Mouse (Mus musculus) ZHBTc4 (cell line): ENCODE measurements around the gene Aqp5.
A peak's percentile ranks its signal among the peaks of the same experiment; 100 is the strongest.

Experiments
- DNase-seq: peaks from one replicate; pipeline ENCODE4 v3.0.0-alpha.2; 2011; ENCODE audit warnings: low read depth, low spot score

The Aqp5 gene

DNA sequence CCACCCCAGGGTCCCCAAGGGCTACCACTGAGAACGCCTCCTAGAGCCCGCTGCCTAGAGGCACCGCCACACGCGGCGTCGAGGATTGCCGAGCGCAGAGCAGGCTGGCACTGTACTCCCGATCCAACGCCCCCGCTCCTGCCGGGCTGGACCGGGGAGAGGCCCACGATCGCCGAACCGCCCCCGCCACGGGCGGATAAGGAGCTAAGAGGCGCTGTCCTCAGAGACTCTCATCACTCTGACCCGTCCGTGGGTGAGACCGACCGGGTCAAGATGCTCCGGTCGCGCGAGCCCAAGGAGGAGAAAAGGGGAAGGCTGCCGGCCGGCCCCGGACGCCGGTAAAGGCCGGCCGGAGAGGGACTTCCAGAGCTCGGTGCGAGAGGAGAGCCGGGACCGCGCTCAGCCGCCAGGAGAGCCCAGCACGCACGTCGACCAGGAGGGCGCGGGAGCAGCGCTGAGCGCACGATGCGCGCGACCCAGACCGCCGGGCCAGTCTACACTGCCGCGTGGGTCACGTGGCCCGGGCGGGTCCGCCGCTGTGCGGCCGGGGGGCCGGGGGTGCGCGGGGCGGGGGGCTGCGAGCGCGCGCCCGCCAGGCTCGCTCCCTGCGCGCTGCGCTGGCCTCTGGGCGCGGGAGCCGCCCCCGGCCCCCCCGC lies at the start of gene Aqp5:
Aqp5 (plus strand) TSS at position 354 of the 656 bp plus-strand sequence.
- peak; percentile 66 for DNase-seq

DNA sequence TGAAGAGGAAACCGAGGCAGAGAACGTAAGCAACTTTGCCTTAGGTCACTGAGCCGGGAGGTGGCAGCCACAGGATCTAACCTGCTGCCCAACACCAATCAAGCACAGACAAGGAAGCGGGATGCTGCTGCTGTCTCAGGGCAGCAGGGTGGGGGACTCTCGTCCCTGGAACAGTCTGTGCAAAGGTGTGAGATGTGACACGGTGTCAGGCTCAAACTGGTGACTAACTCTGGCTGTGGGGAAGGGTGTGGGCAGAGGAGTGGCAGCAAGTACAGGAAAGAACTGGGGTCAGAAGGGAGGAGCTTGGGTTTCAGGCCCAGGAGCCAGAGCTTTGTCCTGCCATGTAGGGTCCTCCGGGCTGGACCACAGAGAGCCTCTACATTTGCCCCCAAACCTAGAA lies 46.5 kb upstream of the Aqp5 start:
- DNase-seq = peak; percentile 45

DNA sequence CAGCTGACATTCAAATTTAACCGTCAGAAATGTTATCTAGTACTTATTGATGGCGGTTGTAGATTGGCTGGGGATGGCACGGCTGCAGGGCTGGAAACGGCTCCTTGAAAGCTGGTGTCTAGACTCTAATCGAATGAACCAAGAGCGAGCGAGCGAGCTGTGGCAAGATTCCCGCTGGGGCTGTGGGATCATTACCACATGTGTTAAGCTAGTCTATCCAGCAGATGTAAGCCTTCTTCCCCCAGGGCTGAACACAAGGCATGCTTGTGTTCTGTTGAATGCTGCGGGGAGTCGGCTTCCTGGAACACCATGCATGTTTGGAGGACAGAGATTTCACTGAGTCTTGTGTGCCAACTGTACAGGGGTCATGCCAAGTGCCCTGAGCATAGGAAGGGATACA lies 44.0 kb upstream of the Aqp5 start:
- no peak for DNase-seq

DNA sequence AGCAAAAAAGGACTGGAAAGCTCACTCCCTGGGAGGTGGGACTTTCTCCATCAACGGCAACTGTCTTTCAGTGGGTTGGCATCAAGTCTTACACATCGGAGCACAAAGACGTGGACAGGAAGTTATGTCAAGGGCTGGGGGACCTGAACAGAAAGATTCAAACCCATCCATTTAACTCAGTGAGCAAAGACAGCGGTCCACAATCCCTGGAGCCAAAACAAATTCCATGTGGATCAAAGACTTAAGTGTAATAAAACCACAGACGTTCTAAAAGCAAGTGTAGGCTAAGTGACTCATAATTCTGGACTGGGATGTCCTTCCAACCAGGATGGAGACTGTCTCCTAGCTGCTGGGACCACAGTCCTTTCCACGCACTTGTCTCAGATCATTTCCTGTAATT lies 42.9 kb upstream of the Aqp5 start:
- DNase-seq = no peak

DNA sequence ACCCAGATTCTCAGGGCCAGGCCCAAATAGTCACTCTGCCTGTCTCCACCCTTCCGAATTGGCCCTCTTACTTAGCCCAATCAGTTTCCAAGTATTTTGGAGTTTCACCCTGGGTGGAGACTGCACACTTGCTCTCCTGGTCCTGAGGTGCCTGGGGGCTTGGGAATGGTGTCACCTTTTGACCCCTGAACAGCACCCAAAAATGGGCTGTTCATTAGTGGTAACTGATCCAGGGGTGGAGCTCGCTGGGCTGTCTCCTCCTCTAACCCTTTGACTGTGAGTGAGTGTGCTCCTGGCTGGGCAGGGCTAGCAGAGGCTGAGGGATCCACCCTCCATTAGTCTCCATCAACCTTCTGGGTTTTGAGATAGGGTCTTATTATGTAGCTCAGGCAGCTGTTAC lies 40.7 kb upstream of the Aqp5 start:
- peak; percentile 71 for DNase-seq

DNA sequence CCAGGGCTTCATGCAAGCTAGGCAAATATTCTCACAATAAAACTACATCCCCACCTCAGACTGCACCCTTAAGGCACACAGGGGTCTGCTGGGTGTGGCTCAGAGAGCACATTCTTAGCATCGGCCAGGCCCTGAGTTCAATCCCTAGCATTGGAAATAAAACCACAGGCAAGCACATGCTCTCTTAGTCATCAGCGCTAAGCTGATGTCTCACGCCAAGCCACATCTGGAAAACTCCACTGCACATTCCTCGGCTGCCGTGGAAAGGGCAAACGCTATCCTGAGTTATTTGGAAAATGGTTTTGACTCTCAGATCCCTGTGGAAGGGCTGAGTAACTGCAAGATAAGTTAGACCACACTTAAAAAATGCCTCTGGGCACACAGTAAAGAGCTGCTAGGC lies 36.8 kb upstream of the Aqp5 start:
- DNase-seq = peak; percentile 33

DNA sequence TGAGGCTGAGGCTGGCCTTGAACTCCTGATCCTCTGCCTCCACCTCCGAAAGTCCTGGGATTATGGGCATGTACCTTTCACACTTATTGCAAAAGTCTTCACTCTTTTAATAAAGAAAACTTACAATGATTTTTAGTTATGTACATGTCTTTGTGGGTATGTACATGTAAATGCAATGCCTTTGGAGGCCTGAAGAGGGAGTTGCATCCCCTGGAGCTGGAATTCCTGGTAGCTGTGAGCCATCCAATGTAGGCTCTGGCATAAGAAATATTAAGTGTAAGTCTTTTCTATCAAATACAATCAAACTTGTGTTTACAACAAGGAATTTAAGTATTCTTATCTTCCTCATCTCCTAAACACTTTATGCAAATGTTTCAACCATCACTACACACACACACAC lies 31.6 kb upstream of the Aqp5 start:
- DNase-seq = no peak

DNA sequence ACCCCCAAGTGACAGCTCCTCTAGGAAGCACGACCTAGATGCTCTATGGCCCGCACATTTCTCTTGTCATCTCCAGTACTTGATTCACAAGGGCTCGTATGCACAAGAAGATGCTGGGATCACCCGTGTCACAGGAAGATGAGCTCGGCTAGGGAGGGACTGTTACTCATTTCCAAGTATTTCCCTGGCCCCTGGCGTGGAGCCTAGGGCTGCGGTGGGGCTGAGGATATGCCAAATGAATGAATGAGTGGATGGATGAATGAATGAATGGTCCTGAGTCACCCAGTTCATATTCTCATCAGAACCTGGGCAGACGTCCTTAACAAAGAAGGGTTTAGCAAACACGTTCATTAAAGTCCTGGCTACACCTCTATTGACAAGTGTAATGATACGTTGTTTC lies 30.3 kb upstream of the Aqp5 start:
- DNase-seq = no peak

DNA sequence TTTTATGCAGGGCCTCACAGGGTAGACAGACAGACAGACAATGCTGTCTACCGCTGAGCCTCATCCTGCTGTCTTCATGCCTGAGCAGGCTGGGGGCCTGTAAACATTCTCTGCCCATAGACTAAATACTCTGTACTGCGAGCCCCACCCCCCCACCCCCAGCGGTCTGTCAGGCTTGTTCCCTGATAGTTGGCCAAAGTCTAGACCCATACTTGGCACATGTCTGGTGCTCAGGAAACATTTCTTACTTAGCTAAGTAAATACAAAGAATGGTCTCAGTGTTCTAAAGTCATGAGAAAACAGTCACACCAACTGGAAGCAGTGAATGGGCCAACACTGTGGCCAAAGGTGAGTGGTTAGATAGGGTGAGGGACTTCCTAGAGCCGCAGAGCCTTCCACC lies 23.2 kb upstream of the Aqp5 start:
- DNase-seq = no peak

DNA sequence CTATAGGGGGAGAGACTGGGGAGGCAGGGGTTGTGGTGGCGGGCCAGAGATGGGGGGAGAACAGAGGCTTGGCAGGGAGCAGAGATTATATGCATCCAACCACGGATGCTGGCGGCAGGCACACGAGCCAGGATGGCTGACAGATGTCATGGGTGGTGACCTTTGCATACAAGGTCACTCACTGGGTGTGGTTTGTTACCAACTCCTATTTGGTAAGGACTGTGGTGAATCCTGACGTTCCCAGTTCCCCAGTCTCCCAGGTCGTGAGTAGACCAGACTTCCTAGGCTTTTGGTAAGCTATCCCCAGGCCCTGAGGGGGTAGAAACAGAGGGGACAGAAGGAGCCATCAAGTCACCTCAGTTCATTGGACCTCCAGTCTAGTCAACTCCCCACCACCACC lies 21.9 kb upstream of the Aqp5 start:
- peak; percentile 57 for DNase-seq

DNA sequence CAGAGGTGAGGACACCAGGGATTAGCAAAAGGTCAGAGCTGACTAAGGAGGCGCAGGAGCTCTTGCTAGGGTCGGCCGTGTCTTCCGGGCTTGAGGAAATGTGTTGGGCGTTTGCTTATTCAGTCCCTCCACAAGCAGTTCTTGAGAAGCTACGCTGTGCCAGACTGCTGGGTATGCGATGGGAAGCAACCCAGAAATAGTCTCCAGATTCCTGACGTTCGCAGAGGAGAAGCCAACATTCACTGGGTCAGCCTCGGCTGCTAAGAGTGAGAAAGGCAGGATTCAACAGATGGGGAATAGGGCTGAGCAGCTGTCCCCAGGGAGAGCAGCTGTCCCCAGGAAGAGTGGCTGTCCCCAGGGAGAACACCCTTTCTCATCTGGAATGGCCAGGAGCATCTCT lies 21.5 kb upstream of the Aqp5 start:
- DNase-seq = no peak

DNA sequence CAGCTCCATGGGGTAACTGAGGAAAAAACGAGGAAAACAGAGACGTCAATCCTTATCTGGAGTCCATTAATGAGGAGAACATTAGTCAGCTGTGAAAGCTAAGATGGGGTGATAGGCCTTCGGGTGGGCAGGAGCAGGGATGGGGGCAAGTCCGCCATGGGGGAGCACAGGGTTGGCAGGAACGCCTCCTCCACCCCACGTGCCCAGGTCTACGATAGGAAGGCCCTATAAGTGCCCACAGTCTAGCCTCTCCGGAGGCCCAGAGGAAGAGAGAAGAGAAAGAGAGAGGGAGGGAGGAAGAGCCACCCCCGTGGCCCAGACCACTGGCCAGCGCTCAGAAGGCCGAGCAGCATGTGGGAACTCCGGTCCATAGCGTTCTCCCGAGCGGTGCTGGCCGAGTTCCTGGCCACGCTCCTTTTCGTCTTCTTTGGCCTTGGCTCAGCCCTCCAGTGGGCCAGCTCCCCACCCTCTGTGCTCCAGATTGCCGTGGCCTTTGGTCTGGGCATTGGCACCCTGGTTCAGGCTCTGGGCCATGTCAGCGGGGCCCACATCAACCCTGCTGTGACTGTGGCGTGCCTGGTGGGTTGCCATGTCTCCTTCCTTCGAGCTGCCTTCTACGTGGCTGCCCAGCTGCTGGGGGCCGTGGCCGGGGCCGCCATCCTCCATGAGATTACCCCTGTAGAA lies 11.6 kb upstream of the Aqp5 start, which contains the start of gene Aqp2:
Aqp2 (plus strand) TSS at position 254 of the 684 bp plus-strand sequence.
- DNase-seq = no peak

DNA sequence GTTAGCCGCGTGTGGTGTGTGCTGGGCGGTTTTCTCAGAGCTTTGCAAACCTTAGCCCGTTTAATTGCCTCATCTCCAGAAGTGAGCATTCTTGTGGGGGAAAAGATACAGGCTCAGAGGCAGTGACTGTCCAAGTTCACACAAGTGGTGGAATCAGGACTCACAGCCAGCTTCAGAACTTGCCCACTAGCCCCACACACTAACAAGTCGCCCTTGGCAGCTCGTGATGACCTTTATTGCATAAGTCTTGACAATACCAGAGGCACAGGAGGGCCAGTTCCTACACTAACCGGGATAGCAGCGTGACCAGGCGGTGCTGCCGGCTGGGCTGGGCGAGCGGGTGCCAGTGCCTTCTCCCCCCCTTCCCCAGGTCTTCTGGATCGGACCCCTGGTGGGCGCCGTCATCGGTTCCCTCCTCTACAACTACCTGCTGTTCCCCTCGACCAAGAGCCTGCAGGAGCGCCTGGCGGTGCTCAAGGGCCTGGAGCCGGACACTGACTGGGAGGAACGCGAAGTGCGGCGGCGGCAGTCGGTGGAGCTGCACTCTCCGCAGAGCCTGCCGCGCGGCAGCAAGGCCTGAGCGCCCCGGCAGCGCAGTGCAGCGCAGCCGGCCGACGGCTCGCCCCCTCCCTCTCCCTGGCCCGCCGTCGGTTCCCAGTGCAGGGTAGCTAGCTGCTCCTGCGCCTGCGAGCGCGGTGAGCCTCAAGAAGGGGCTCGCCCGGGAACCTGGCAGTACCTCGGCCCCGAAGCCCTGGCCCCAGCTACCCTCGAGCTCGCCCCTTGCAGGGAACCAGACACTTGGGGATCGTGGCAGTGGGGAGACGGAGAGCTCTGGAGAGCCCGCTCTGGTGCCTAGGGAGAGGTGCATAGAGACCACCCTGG lies 6.9 kb upstream of the Aqp5 start:
- DNase-seq = peak; percentile 76

DNA sequence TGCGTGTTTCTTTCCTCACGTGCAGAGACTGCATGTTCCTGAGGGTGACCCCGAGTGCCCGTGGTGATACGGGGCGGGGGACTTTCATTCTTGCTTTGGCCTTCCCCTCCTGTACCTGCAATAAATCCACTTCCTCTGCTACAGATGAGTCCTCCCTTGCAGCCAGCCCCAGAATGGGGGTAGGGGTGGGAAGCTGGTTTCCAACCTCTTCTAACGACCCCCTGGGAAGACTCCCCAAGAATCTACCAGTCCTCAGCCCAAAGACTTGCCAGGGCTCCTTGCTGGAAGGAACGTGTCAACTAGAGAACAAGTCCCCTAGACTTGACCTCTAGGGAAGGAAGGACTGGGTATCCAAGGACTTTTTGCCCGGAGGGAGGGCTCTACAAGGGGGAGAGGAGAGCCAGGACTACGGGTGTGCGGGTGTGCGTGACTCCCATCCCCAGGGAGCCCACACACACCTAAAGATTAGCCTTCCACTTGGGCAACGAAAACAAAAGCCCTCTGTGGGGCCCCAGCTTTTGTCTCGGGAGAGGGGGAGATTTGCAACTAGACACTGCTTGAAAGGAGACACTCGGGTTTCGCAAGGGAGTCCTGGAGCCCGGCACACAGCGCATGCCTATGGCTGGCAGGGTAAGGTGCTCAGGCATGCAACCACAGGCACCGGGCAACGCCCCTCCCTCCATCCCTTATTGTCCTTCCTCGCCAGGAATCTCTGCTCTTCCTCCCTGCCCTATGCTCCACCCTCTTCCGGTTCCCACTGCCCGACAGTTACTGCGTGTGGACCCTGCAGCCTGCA lies 6.0 kb upstream of the Aqp5 start:
- peak; percentile 76 for DNase-seq

DNA sequence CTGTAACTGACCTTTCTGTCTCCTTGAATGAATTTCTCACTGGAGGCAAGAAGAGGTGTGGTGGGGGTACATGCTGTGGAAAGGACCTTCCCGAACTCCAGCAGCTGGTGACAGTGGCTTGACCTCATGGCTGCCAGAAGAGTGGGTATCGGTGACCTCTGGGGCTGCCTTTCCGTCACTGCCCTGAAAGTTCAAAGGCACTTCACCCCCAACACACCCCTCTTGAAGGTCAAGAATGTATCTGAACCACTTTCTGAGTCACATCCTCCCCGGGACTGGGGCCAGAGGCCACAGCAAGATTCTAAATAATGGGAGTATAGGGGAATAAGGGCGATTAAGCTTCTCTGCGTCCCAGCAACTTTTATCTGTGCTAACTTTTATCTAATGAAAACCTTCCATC lies 4.8 kb upstream of the Aqp5 start:
- DNase-seq = no peak

DNA sequence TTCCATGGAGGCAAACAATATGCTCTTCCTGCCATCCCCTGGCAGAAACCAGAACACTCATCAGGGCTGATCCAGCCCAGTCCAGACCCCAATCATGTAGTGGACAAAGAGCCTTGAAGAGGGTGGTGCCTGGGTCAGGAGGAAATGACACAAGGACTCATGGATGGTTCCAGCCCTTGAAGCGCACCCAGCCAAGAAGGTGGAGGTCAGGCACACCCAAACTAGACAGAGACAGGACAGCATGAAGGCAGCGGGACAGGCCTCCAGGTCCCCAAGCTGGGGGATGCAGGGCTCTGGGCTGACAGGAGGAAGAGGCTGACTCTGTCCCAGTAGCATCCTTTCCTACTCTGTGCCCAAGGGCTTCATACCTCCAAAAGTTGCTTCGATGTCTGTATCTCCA lies 4.1 kb upstream of the Aqp5 start:
- DNase-seq = no peak

DNA sequence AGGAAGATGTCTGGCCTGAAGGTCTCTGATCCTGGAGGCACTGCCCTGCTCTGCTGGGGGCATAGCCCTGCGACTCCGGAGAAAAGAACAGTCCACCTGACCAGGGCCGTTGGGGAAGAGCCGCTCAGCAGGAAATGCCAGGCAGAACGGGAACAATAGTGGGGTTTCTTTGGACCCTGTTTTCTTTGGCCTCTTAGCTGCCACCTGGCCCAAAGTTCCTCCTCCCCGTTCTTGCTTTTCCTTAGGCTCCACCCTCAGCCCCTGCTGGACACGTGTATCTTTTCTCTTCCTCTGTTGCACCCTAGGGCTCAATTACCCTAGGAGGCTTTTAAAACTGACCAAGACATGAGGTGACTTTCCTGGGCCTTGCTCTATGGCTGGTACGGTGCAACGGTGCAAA lies 1.3 kb upstream of the Aqp5 start:
- DNase-seq = no peak

DNA sequence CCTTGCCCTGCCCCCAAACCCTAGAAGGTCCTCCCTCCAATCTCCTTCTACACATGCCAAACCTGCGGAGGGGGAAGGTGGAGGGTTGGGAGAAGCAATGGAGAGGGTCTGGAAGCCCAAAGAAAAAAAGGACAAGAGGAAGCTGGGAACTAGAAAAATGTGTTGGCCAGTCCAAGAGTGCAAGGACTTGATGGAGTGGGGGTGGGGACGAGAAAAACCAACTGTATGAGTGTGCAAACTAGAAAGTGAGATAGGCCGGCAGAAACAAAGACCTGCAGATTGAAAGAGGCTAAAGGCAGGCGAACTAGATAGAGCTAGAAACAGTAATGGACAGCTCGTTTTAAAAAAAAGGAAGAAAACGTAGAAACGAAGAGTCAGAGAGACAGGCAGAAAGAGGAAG lies 878 bp upstream of the Aqp5 start:
- DNase-seq = no peak

DNA sequence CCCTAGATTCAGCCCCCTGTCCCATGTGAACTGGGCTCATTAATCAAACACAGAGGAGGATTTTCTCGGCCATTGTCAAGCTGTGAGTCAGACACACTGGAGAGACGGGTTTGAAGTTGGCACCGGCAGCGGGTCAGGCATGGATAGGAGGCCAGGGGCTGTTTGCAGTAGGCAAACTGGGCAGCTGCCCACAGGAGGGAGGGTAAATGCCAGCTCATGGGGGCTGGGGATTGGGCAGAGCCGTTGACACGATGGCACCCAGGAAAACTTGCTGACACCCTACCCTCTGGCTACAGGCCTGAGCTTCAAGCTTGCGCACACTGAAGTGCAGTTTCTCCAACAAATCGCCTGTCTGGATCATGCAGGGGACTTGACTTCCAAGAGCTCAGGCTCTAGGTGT lies 1.6 kb downstream of the Aqp5 start:
- DNase-seq = no peak

DNA sequence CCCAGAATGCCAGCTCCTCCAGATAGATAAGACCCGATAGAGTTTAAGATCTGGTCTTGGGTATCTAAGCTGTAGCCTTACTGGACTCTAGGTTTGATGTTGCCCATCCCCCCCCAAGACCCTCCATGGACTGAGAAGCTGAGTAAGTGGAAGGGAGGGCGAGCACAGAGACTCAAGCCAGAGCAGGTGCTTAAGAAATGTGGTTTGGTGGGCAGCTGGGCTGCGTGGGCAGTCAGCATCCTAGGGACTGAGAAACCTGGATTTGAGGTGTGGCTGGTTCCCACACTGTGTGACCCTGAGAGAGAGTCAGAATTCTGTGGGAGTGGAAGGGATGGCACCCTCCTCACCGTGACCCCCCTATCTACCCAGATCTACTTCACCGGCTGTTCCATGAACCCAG lies 2.3 kb downstream of the Aqp5 start:
- DNase-seq = no peak

DNA sequence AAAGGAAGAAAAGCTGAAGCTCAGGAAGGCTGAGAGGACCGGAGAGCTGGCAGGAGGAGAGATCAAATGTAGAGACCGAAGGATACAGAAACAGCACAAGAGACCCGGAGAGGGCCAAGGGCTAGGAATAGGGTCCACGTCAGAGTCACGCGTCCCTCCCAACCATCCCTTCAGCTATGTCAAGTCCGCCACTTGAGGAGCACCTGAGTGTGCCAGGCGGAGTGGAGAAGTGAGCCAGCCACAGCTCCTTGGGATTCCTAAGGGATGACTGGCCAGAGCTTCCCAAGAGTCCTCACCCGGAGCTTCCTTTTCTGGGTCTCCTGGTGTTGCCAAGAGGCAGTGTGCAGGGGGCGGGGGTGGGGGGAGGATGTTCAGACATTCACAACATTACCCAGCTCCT lies 4.4 kb downstream of the Aqp5 start:
- DNase-seq = no peak
